Mouse (Mus musculus) testis, adult 2 months (tissue): Measurements from ENCODE around the gene Cass4.

ENCODE experiments used
- CTCF ChIP-seq: fragments of 200-500 bp; IDR thresholded peaks from 2 replicates; pipeline ENCODE4 v1.5.1; 2012; ENCODE audit warnings: low read depth, mild to moderate bottlenecking, inconsistent platforms, low read length, moderate library complexity; ENCODE audit not compliant: control insufficient read depth, insufficient read depth, insufficient replicate concordance
- POLR2A ChIP-seq: fragments of 200-500 bp; IDR thresholded peaks from 2 replicates; pipeline ENCODE4 v1.6.1; 2012; ENCODE audit warnings: low read depth, mild to moderate bottlenecking, inconsistent platforms, low read length, moderate library complexity; ENCODE audit not compliant: control insufficient read depth

- TF ChIP-seq POLR2A (no peak), CTCF (no peak)
These were observed 428 bp downstream of the Cass4 start for GRCm38 (mm10) chr2:172394052-172394392.
